Comparison of ENCODE assay signal across 17 mouse cellular contexts in genomic region chr11:22170962-22171638, GRCm38 (mm10).
DNase-seq lines count a peak whose midpoint lies in the region; ATAC-seq lines count a peak whose summit lies in the region.
"Had no signal": no experiment of that assay in that cellular context is flagged by ENCODE, and none has a peak within 500 bp of the region (broad histone marks: within the 10 kb centered on the region; RNA-seq: fewer than 3 reads in every experiment).

No protein-coding gene starts in this region.

- peaks cover 23% of the 10 kb centered on the region for H3K4me1 ChIP-seq in megakaryocyte, embryonic 14.5 days
- H3K4me1 ChIP-seq in heart, embryonic 11.5 days (ENCODE audit: control insufficient read depth, insufficient read depth, low read length): peaks cover 11% of the 10 kb centered on the region
- H3K4me1 ChIP-seq: hindbrain, embryonic 15.5 days; limb, embryonic 12.5 days had no signal

- peak overlapping the region; percentile 49 for H3K4me2 ChIP-seq in heart, embryonic 11.5 days
- H3K4me2 ChIP-seq: hindbrain, embryonic 15.5 days; limb, embryonic 12.5 days had no signal

- no peak for ATAC-seq in megakaryocyte, adult 5-6 weeks (ENCODE audit: poor library complexity, severe bottlenecking)
- ATAC-seq in heart, embryonic 11.5 days (replicated peaks; ENCODE audit: insufficient number of reproducible peaks, low FRiP score, low TSS enrichment): peak; percentile 55
- ATAC-seq: forebrain, postnatal 0 days had no signal

- H3K36me3 ChIP-seq in megakaryocyte, embryonic 14.5 days (replicated peaks; ENCODE audit: low read length): no peaks in the 10 kb centered on the region
- H3K36me3 ChIP-seq in heart, embryonic 11.5 days (ENCODE audit: control insufficient read depth, insufficient read depth, low read length): peaks cover 2% of the 10 kb centered on the region; the same call in 1 of the 2 replicates

- no peaks in the 10 kb centered on the region for H3K9me3 ChIP-seq in megakaryocyte, embryonic 14.5 days
- H3K9me3 ChIP-seq in heart, embryonic 11.5 days (replicated peaks; ENCODE audit: control insufficient read depth, low read length): no peaks in the 10 kb centered on the region
- H3K9me3 ChIP-seq: hindbrain, embryonic 15.5 days; limb, embryonic 12.5 days had no signal

- no peaks in the 10 kb centered on the region for H3K27me3 ChIP-seq in megakaryocyte, embryonic 14.5 days (replicated peaks)
- no peaks in the 10 kb centered on the region for H3K27me3 ChIP-seq in heart, embryonic 11.5 days (ENCODE audit: control insufficient read depth, insufficient read depth, low read length)
- H3K27me3 ChIP-seq: hindbrain, embryonic 15.5 days; limb, embryonic 12.5 days had no signal

- 43% methylated on average over 6 of the region's 6 CpGs for WGBS in heart, embryonic 11.5 days (ENCODE audit: insufficient replicate concordance)

- H3K9ac ChIP-seq in heart, embryonic 11.5 days (ENCODE audit: low read depth, low read length): peak overlapping the region; percentile 40; the same call in 1 of the 2 replicates
- H3K9ac ChIP-seq: forebrain, postnatal 0 days; hindbrain, embryonic 15.5 days; limb, embryonic 12.5 days had no signal

- peak; percentile 41 for DNase-seq in liver
- DNase-seq in kidney, postnatal 25 days: no peak
- no peak for DNase-seq in B cell, adult 2 months
- DNase-seq in cerebellum, postnatal 10 days: no peak
- no peak for DNase-seq in kidney, adult 11 months
- DNase-seq: adrenal gland, postnatal 36 days; forebrain, postnatal 0 days; gastrocnemius, postnatal 10 days; kidney, adult 18-20 months had no signal

- H3K27ac ChIP-seq in heart, embryonic 11.5 days (ENCODE audit: low read depth, low read length): peak overlapping the region; percentile 74
- H3K27ac ChIP-seq: hindbrain, embryonic 15.5 days; layer of hippocampus, adult 2 months; left cerebral cortex, adult 2 months; limb, embryonic 12.5 days; macrophage had no signal

- H3K4me3 ChIP-seq in megakaryocyte, embryonic 14.5 days (replicated peaks): peak overlapping the region; percentile 65
- H3K4me3 ChIP-seq in heart, embryonic 11.5 days (ENCODE audit: low read depth, low read length): peak overlapping the region; percentile 28
- H3K4me3 ChIP-seq: hindbrain, embryonic 15.5 days; layer of hippocampus, adult 2 months; left cerebral cortex, adult 2 months; limb, embryonic 12.5 days had no signal
